Mouse (Mus musculus) liver, adult (tissue): ENCODE measurements around the gene Kdm4a.

Experiments used
- GATA4 ChIP-seq: IDR thresholded peaks from 2 replicates; pipeline ENCODE4 v1.6.1; 2014; ENCODE audit warnings: mild to moderate bottlenecking, low read length; ENCODE audit not compliant: insufficient replicate concordance

Gene Kdm4a

GRCm38 (mm10) chr4:118143679-118144078, 36.2 kb downstream of the Kdm4a start:
- no peak for TF ChIP-seq GATA4

GRCm38 (mm10) chr4:118141511-118141910, 38.3 kb downstream of the Kdm4a start:
- TF ChIP-seq GATA4, result no peak

GRCm38 (mm10) chr4:118138891-118139290, 41.0 kb downstream of the Kdm4a start:
- no peak for TF ChIP-seq GATA4

DNA sequence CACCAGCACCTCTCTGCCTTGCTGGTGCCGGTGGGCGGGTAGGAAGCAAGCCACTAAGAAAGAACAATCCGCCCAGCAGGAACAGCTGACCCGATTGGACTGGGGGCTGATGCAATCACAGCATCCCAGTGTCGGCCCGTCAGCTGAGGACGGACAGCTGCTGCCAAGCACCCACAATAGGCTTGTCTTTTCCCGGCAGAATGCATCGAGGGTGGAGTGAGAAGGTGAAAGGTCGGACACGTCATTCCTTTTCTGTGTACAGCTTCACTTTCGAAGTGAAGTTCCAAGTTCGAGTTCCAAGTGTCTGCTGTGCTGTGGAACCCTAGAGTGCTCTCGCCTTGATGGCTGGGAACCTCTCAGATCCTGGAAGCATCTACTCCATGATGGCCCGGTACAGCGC, 42.0 kb downstream of the Kdm4a start:
- no peak for TF ChIP-seq GATA4

DNA sequence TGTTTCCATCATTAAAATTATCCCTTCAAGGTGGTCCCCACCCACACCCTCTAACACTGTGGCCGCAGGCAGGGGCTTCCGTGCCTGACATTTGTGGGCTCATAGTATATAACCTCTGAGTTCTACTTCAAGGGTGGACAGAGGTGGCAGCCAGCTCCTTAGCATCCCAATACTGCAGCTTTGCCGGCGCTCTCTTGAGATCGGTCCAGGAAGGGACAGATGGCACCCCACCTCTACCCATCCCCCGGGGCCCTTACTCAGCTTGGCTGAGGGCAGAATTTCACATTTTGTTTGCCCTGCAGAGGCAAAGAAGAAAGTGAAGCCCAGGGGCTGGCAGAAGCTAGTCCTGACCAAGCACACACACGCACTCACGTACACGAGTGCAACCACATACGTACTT, 42.5 kb downstream of the Kdm4a start:
- TF ChIP-seq GATA4, result no peak

GRCm38 (mm10) chr4:118135414-118135813, 44.4 kb downstream of the Kdm4a start:
- no peak for TF ChIP-seq GATA4

- TF ChIP-seq GATA4, result peak; percentile 20; the same call in 1 of the 2 replicates
Measured at GRCm38 (mm10) chr4:118134485-118135365, 45.1 kb downstream of the Kdm4a start, which contains the start of gene St3gal3. Gene St3gal3, minus strand, starts transcription at chr4:118134914.

DNA sequence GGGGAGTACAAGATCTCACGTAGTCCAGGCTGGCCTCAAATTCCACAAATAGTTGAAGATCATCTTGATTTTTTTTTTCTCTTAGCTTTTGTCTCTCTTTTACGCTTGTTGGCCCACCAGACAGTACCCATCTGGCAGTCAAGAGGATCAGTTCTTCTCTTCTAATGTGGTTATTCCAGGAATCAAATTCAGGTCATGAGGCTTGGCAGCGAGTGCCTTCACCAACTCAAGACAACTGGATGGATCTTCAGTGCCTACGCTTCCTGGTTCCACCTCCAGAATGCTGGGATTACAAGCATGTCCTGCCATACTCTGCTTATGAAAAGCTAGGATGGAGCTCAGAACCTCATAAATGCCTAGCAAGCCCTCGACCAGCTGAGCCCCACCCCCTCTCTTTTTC, 48.5 kb downstream of the Kdm4a start:
- TF ChIP-seq GATA4, result no peak

DNA sequence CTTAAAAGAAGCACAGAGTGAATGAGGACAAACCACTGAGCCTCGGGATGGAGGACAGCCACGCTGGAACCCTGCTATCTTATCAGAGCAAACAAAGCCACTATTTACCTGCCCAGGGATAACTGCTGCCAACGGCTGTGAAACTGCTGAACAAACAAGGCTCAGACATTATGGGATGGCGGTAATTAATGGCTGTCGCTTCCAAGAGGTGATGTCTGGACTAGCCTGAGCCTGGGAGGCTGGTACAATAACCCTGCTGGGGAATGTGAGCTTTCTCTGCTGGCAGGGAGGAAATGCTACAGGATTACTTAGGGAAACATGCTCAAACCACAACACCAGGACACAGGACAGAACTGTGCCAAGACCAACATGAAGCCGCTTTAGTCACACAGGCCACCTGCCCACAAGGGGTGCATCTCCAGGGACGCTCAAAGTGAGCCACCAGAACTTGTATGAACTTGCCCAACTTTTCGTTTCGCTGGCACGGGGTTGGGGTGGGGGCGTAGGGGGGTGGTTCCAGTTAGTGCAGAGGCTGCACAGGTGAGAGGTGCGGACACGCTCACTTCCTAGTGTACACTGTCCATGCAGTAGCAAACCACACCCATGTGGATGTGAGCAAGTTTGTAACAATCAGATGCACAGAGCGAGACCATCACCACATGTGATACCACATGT, 56.7 kb downstream of the Kdm4a start:
- TF ChIP-seq GATA4, result peak; percentile 99

DNA sequence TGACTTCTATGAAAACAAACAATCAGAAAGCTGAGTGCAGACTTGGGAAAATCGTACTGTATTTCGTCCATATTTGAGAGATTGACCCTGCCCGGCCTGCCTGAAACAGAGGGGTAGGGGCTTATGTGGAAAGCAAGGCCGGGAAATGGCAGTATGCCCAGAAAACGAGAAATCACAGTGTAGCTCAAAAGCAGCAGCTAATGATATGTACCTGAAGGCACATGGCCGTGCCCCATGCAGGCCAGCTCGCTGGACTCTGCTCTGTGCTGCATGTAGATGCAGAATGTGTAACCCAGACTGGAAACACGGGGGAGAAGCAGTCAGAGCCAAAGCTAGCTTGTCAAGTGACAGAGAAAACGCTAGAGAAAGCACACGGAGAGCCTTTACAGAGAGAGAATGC, 57.8 kb downstream of the Kdm4a start:
- no peak for TF ChIP-seq GATA4

DNA sequence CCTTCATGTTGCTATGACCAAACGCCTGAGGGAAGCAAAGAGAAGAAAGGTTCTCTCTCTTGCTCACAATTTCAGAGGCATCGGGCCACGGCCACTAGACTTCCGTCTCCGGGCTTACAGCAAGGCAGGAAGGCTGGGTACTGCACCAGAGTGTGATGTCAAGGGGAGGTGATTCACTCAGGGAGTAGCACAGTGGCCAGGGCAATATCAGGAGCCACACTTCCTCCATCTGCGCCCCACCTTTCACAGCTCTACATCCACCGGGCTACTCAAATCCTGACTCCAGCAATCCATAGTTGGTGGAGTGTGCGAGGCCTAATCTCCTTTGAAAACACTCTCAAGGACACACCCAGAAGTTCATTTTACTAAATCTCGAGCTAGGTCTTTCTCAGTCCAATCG, 62.3 kb downstream of the Kdm4a start:
- TF ChIP-seq GATA4, result no peak

- TF ChIP-seq GATA4, result no peak
Measured at GRCm38 (mm10) chr4:118116098-118116497, 63.7 kb downstream of the Kdm4a start.

DNA sequence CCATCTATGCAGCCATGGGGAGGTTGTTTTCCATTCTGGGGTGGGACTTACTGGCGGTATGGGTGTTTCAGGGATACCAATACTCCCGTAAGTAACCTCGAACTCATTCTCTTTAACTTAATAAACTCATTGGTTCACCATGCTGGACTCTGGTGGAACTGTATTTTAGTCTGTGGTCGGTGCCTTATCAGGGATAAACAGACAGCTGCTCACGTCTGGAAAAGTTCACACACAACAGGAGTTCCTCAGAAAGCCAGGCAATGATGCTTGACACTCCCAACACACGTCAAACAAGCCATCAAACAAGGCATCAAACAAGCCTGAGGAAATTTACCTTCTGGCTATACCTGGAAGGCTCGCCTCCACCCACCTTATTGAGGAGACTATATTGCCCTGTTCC, 64.7 kb downstream of the Kdm4a start:
- TF ChIP-seq GATA4, result no peak

DNA sequence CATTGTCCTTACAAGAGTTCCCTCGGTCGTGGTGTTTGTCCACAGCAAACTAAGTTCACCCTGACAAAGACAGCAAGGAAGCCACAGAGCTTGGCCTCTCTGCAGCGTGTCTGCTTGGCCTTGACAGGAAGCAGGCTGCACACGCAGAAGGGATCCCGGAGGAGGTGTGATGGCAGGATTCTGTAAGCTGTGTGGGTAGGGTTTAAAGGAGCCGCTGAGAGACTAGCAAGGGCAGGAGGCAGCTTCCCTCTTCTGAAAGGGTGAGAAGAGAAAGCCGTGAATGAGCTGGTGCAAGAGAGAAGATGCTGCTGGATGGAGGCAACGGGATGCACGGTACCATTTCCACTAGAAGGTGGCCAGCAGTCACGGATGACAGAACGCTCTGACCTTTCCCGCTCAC, 67.2 kb downstream of the Kdm4a start:
- TF ChIP-seq GATA4, result no peak

DNA sequence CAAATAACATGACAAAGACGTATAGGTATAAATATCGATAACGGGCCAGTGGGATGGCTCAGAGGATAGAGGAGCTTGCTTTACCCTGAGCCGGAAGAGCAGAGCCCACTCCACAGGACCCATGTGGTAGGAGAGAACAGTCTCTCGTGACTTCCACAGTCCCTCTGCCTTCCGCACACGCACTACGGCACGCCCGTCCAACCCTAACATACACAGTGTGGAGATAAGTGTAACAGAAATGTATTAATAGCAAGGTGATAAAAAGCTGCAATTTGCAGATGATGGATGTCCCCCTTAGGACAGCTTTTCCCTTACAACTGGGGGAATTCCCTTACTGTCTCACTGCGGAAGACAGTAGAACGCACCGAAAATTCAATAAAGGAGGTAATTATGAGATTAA, 70.2 kb downstream of the Kdm4a start:
- no peak for TF ChIP-seq GATA4

- no peak; the same call in 1 of the 2 replicates for TF ChIP-seq GATA4
Measured at GRCm38 (mm10) chr4:118108779-118109178, 71.1 kb downstream of the Kdm4a start.

DNA sequence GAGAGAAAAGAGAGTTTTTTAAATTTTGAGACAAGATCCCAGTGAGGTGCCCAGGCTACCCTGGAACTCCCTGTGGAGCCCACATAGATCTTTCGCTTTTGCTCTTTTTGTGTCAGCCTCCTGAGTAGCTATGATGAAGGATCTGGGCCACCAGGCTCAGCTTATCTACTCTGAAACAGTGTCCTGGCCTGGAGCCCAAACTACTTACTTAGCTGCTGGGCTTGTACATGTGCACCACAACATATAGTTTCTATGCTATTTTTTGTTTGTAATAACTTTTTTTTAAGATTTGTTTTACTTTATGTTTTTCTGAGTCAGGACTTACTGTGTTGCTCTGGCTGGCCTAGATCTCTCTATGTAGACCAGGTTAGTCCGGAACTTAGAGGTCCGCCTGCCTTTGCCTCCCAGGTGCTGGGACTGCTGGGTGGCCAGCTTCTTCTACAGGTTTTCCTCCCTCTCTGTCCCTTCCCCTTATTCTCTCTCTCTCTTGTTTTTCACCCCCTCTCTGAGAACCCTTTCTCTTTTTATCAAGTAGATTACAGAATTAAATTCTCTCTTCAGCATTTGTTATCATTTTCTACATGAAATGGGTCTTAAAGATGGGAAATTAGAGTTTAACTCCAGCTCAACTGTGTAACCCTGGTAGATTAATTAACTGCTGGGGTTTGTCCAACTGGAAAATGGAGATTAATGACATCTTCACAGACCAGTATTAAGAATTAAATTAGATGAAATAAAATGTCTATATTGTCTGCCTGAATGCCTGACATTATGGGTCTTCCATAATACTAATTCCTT, 74.4 kb downstream of the Kdm4a start:
- TF ChIP-seq GATA4, result no peak
